Mouse (Mus musculus): ENCODE results near the gene Hdac9.

The Hdac9 gene

DNA sequence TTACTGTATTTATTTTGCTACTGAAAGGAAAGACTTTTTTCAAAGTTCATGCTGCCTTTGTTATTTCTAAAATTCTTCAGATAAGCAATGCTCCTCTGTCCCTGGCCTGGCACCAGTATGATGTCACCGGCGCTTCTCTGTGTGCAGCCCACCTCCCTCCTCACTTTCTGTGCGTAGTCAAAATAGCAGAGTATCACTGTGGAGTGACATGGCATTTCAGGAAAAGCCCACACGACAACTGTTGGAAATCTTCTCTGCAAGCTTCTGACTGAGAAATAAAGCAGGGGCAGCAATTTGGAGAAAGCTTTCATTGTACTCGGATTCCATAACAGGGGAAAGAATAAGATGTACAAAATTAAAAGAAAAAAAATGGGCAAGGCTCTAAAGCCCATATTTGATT lies 302.1 kb downstream of the Hdac9 start:
- in situ Hi-C loops (cut with MboI, MseI): no loop called here

DNA sequence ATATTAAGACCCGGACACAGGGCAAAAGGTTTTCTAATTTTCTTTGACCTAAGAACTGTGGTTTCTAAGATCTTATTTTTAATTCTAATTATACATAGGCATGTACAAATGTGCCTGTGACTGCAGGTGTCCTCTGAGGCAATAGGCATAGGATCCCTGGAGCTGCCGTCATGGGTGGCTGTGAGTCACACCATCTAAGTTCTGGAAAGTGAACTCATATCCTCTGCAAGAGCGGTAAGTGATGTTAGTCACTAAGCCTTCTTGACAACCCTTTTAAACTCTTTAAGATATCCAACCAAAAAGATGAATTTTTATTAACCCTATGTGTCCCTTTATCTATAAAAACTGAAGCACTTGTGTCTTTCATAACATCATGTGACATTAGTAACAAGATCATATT lies 304.4 kb downstream of the Hdac9 start:
- in situ Hi-C loops (cut with MboI, MseI): no loop called here

DNA sequence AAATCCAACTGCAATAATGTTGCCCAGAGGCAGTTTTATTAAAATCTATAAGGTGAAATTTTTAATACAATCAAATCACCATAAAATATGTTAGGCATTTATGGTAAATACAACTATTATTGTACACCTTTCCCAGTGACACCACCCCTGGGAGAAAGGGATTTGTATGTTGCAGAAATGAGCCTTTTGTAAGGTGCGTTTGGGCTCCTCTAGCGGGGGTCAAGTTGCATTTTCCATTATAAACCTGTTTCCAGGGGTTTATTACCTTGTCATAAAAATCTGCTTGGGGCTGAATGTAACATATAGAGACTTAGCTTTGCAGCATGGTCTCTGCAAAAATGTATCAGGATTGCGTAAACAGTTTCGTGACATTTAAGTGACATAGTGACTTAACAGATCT lies 312.4 kb downstream of the Hdac9 start:
- in situ Hi-C loops (cut with MboI, MseI): no loop called here

DNA sequence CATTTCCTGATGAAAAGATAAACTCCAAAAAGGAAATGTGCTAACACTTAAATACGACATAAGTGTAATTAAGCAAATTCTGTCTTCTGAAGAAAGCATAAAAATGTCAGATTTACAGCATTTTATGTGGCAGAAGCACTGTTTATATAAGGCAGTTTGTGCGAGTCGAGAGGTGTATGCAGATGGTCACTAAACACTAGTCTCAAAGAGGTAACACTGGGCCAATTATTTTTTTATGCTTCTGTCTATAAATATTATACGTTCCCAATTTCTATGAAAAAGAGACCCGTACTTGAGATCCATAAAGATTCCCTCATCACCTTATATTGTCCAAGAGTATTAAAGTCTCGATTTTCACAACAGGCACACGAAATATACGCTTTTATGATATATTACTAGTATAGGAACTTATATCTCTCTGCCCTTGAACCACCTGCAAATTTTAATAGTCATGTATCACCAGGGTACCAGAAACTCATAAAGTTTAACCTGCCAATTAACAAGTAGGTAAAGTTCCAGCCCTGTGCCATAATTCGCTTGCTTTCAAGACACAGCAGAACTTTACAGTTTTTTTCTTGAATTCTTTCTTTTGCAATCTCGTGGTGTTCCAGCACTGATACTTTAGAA lies 322.6 kb downstream of the Hdac9 start:
- in situ Hi-C loops (cut with MboI, MseI): no loop called here

DNA sequence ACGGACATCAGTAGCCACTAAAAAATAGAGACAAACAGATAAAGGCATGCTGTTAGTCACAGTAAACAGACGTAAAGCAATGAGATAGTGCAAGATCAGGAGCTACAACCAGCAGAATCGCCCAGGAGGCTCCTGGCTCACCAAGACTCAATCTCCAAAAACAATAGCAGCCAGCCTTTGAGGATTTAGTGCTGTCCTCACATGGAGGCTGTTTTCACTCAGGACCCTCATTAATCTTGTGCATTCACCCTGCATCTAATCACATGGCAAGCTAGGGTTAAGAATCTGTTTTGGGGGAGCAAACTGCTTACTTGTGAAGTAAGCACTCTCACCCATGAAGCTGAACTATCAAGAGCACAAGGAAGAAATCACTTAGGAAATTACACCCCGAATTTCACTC lies 329.7 kb downstream of the Hdac9 start:
- in situ Hi-C loops (cut with MboI, MseI): no loop called here

DNA sequence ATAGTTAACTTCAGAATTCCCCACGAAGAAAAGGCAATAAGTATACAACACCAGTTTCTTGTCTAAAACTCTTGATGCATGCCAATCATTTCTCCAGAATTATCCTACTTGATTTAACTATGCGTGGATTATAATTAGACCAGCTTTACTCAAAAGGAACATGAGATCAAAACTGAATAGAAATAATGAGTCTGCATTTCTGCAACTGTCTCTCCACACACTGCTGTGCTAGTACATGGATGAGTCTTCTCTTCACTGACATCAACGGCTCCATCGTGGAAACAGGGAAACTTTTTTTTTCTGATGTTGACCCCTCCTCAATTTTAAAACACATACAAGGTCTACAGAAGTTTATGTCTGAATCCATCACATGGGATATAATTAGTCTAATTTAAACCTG lies 334.4 kb downstream of the Hdac9 start:
- in situ Hi-C loops (cut with MboI, MseI): no loop called here

DNA sequence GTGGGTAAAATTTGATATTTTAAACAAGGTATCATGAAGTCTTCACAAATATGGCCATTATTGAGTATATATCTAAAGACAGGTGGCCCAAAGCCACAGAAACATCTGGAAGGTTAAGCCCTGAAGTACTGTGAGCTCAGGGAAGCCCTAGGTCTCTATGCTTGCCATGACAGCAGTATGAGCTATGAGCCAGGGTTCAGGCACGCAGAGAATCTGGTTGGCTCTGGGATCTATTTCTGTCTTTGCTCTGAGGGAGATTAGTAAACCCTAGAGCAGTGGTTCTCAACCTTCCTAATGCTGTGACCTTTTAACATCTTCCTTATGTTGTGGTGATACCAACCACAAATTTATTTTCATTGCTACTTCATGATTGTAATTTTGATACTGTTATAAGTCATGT lies 337.7 kb downstream of the Hdac9 start:
- in situ Hi-C loops (cut with MboI, MseI): no loop called here

DNA sequence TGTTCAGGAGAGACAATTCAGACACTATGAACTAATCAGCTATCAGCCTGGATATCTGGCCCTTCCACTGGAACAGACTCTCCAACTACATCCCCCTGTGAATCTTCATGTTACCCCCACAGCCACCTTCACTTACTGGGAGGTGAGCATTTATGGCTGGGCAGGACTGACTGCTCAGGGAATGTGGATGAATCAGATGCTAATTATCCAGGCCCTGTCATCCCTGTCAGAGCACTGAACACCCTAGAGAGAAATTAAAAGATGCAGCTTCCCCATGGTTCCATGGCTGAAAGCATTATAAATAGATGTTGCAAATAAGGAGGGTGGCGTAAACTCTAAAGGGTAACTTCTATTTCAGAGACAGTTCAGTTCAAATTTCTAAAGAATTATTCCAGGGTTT lies 345.8 kb downstream of the Hdac9 start:
- in situ Hi-C loops (cut with MboI, MseI): no loop called here

DNA sequence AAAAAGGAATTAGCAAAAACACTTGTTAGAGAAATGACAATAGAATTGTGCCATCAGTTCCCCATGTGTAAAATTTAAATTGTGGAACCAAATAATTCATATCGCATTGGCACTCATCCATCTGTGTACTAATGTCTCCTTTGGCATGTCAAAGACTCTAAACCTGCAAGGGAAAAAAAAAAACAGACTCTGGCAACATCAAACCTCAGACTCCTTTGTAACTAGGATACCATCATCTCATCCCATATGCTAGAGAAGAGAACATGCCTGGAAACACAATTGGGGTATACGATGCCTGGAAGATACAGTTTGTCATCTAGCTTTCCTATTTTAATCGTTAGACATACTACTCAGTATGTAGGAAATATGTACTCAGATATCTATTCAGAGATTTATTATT lies 347.4 kb downstream of the Hdac9 start:
- in situ Hi-C loops (cut with MboI, MseI): no loop called here

DNA sequence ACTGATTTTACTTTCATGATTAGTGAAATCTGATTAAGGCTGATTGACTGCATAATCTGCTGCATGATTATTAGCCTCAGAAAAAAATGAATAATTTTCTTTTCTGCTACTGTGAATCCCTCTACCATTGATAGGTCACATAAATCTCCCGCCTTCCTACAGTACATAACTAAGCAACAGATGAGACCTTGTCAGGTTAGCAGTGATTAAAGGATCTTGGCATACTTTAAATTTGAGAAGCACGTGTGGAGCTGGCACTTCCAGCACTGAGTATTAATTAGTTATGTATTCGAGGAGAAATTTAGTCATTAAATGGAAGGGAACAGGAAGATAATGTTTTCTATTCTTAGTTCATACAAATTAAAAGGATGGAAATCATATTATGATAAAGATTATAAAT lies 347.8 kb downstream of the Hdac9 start:
- in situ Hi-C loops (cut with MboI, MseI): no loop called here

DNA sequence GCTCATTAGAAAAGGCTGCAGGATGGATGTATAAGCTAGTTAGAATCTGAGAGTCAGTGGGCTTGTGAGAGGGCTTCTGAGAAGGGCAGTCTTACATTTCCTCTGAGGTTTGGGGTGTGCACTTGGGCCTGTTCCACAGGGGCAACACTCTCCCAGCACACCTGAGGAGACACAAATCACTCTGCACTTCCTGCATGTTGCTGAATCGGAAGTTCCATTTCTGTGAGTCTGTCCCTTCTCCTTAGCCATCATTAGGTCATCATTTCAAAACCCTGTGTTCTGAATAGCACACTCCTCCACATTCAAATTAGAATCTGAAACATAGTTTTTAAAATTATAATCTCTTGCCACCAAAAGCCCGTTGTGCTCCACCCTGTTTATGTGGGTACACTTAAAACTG lies 354.6 kb downstream of the Hdac9 start:
- in situ Hi-C loops (cut with MboI, MseI): no loop called here

DNA sequence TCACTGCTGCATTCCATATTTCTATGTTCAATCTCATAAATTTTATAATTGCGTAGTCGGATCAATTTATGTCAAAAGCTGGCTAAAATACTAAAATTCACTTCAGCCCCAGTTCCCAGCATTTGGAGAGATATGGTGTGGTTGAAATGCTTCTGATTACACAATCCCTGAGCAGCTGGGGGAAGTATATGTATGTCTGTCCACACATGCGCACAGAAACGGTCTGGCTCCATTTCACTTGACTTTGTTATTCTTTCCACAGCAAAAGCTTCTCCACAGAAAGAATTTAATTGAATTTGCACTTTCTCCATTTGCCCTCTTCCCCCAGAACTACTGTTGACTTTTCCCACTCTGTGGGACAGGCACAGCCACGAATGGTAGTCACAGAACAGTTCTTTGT lies 357.9 kb downstream of the Hdac9 start:
- in situ Hi-C loops (cut with MboI, MseI): no loop called here

DNA sequence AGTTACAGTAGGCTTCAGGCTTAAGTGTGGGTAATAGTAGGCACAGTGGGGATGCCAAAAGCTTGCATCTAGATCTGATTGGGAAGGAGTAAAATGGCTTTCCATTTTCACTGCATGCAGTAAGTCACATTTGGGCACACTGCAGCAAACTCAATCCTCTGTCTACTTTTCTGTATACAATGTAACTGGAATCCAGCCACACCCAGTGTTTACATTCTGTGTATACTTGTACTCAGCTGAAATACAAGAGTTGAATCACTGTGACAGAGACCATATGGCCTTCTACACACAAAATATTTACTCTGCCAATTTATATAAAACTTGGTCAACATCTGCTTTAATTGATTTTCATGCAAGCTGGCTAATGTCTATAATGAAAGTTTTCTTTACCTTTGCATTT lies 362.1 kb downstream of the Hdac9 start:
- in situ Hi-C loops (cut with MboI, MseI): no loop called here

DNA sequence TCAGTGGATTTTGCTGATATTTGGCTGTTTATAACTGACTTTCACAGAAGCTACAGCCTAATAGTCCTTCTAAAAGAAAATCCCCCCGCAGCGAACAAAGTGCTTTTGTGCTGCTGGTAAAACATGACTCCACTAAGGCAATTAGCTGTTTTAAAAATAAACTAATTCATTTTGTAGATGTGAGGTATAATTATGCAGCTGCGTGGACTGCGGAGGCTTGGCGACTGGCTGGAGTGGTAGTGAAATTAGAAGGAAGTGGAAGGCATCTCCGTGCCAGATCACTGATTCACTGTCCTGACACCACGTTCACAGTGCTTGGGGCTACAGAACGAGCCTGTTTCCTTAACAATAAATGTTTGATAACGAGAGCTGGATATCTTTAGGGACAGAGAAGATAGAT lies 366.6 kb downstream of the Hdac9 start:
- in situ Hi-C loops (cut with MboI, MseI): no loop called here

DNA sequence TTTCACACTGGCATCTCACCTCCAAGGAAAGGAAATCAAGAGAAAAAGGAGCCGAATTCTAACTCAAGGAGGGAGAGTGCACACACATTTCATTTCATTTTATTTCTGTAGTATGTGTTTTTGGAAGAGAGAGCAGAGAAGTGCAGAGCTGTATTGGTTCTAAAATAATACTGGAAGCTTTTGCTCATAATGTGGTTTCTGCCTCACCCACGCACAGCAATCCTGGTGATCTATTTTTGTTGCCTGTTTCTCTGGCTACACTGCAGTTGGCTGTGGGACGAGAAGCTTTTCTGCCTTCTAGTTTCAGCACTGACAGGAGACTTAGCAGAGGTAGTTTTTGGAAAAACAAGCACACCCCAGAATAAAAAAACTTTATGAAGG lies 387.7 kb downstream of the Hdac9 start:
- in situ Hi-C loops (cut with MboI, MseI): no loop called here

DNA sequence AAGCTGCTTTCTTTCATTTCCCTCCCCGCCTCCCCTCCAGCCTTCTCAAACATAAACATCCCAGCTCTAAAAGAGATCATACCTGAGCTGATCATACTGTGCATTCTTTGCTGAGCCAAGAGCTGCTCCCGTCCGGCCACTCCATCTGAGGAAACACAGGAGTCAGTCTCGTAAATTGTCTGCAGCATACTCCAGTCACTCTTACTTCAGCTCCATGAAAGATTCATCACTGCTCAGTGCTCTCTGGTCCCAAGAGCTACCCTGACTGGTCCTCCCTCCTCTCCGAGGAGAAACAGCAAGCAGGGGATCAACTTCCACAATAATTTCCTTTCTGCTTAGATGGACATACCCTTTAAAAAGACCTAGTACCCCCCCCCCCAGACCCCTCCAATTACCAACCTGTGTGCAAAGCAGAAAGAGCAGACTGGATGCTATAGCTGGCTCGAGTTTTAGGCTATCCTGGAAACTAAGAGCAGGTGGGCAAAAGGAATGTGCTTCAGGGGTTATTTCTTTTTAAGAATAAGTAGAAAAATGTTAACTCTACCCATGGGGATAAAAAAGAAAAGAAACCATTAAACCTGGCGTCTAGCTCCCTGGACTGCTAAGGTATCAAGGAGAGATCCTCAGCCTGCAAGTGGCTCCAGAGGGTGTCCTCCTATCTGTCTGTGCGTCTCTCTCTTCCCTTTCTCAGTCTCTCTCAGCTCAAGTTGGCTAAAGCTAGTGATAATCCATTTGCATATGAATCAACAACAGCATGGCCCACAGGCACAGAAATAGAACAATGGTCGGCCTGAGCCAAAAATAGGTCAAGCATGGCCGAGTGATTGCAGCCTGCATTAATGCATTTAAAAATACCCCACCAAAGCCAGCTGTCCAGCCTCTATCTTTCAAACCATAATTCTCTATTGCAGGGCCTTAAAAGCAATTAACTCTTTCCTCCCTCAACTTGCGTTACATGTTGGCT lies 388.4 kb downstream of the Hdac9 start:
- in situ Hi-C loops (cut with MboI, MseI): no loop called here

DNA sequence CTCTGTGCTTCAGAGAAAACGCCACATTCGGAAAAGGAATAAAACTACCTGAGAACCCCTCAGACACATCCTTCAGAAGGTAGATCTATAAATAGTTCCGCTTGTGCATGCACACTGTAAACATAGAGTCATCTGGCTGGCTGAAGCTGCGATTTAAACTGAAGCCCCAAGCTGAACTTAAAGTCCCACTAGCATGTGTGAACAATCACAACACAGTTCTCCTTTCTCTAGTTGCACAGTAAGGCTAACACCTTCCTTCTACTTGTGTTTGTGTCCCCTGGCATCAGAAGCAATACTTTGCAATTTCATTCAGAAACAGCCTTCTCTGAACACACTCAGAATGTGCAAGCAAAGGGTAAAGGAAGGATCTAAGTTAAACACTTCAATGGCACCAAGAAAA lies 389.1 kb downstream of the Hdac9 start:
- in situ Hi-C loops (cut with MboI, MseI): no loop called here

DNA sequence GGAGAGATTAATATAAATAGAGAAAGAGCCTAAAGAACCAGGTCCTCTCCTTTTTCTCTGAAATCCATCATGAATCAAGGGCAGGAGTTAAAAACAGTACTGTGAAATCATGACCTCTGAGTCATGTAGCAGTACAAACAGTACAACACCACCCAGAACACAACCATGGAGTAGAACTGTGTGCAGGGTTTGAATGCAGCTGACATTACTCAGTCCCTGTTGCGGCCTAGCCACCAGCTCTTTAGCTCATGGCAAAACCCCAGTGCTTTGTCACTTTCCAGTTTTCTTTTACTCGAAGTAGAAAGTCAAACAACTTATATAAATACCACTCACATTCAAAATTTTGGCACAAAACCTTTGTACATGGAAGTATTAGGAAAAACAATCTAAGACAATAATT lies 395.4 kb downstream of the Hdac9 start:
- in situ Hi-C loops (cut with MboI, MseI): no loop called here

DNA sequence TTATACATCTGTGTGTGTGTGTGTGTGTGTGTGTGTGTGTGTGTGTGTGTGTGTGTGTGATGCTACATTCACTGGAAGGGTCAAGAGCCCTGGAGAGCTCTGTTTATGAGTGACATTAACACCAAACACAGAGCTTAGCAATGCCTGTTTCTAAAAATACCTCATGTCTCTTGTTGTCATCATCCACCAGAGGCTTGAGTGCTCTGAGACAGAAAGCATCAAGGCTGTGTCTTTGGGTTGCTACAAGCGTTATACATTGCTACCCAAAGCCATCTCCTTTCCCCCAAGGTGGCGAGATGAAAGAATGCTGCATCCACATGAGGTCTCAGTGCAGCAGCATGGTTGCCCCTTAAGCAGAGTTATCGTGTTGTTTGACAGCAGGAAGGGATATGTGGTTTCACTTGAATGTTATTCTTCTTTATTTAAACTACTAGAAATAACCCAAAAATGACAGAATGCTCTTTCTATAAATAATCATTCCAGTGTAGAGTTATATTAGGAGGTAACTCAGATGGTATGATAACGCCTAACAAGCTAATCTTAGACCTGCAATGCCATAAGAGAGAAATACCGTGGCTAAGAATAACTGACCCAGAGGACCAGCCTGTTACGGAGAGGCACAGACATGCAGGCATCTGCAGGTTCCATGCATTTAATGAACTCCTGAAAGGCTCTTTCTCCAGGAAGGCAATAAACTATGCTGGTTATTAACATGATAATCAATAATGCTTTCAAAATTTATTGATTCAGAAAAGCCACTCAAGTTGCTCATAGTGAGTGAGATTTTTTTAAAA lies 399.9 kb downstream of the Hdac9 start:
- in situ Hi-C loops (cut with MboI, MseI): no loop called here

DNA sequence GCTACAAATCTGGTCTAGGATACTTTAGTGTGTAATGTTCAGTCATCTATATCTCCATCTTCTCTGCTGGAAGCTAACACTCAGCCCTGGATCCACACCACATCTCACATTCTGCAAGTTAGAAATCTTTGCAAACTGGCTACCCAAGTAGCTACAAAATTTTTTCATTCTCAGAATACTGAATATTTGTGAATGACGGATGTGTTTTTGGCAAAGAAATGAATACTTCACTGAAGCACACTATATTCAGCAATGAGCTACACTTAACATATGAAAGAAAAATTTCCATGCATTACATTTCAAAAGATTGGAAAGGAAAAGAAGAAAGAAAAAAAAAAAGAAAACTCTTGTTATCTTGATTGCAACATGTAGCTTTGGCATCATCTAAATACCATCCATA lies 410.6 kb downstream of the Hdac9 start:
- in situ Hi-C loops (cut with MboI, MseI): no loop called here

DNA sequence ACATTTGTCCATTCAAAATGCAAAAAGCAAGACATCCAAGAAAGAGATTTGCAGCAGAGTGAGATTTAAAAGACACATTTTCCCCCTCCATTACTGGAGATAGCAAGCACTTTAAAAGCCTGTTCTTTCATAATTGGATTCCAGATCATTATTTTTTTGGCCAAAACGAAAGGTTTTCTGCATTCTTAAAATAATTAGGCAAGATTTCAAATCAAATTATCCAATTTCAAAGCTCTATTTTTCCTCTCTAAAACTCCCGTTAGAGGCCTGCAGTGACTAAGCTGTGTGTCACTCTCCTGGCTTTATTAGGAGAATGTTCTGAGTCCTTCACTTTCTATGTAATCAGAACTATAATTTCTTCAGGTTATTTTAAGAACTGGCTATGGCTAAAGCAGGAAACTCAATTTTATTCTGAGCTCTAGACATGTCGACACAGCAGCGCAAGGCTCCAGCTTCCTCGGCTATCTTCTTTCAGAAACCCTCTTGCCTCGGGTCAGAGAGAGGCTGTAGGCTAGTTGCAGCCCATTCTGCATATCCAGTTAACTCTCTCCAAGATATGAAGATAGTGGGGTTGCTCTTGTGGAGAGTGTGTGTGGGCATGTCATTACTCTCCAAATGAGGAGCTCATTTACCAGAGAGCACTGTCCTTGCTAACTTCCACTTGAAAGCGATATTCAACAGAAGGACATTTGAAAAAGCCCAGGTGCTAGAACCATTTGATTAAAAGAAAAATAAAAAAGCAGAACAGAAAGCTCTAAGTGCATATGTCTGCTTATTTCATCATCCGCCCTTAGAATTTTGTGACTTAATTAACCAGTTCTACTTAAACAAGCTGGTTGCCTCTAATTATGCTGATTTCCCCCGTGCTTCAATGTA lies 417.9 kb downstream of the Hdac9 start:
- in situ Hi-C loops (cut with MboI, MseI): no loop called here

DNA sequence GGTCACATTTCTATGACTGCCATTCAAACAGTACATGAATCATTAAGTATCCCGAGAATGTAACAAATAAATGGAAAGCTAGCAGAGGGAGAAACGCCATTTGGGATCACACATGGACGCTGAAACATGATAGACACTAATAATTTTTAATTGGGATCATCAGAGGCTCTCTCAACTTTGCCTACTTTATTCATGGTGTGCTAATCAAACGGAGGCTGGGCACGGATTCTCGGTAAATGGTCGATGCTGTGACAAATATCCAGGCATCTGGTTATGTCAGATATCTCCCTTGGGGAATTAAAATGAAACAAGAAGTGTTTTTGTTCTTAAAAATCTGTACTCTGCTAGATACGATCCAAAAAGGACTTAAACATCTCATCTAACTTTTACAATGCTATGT lies 418.6 kb downstream of the Hdac9 start:
- in situ Hi-C loops (cut with MboI, MseI): no loop called here
